Comparison of ENCODE assay signal across 7 mouse cellular contexts in genomic region chr7:124868133-124868603, GRCm38 (mm10).
A peak's percentile ranks its signal among the peaks of the same experiment; 100 is the strongest.
DNase-seq lines count a peak whose midpoint lies in the region; ATAC-seq lines count a peak whose summit lies in the region.

No protein-coding gene starts in this region.

- peak; percentile 10 for DNase-seq in adrenal gland, postnatal 10 days
- DNase-seq in brain, adult 2 months (ENCODE audit: low read depth, low spot score) = peak; percentile 75
- DNase-seq in gastrocnemius, postnatal 10 days = peak; percentile 12
- DNase-seq in kidney, adult 9 months = peak; percentile 60
- peak; percentile 13 for DNase-seq in mesoderm, embryonic 11.5 days (ENCODE audit: low read depth, low spot score)
- no peak for DNase-seq in T-cell, adult 2 months (ENCODE audit: low spot score)

- ATAC-seq in frontal cortex, adult (ENCODE audit: low TSS enrichment) = no peak
